Mouse (Mus musculus): ENCODE results near the gene Cdiptos.

Gene Cdiptos

GRCm38 (mm10) chr7:126949793-126950646 is 25.9 kb downstream of the Cdiptos start, which contains the start of gene Sez6l2:
Sez6l2 (plus strand) TSS chr7:126950563.
- in situ Hi-C loops (cut with MboI; ENCODE audit: unreplicated experiment in 2 of 2) = loop anchor here (10.0 to 25.0 kb wide), 3 partner anchors 55 to 125 kb away; partner anchors contain the start of genes 4930451I11Rik (in 1 of the 2) and Doc2a (in 1 of the 2)

GRCm38 (mm10) chr7:126949403-126949792 is 26.5 kb downstream of the Cdiptos start, which contains the start of gene Asphd1:
Asphd1 (minus strand) TSS chr7:126949582.
- in situ Hi-C loops (cut with MboI; ENCODE audit: unreplicated experiment in 2 of 2) = loop anchor here in 1 of 2 experiments (10.0 kb wide), 1 partner anchor 125 kb away; no protein-coding TSS in a partner anchor

- in situ Hi-C loops (cut with MboI; ENCODE audit: unreplicated experiment in 2 of 2) = loop anchor here in 1 of 2 experiments (10.0 kb wide), 1 partner anchor 124 kb away; no protein-coding TSS in a partner anchor
Observed at GRCm38 (mm10) chr7:126948626-126949025, 27.3 kb downstream of the Cdiptos start.

GRCm38 (mm10) chr7:126946530-126946929 is 29.4 kb downstream of the Cdiptos start:
- in situ Hi-C loops (cut with MboI; ENCODE audit: unreplicated experiment in 2 of 2) = loop anchor here in 1 of 2 experiments (10.0 kb wide), 1 partner anchor 122 kb away; no protein-coding TSS in a partner anchor

GRCm38 (mm10) chr7:126941801-126942200 is 34.1 kb downstream of the Cdiptos start:
- in situ Hi-C loops (cut with MboI; ENCODE audit: unreplicated experiment in 2 of 2) = loop anchor here in 1 of 2 experiments (10.0 kb wide), 1 partner anchor 117 kb away; no protein-coding TSS in a partner anchor

- in situ Hi-C loops (cut with MboI; ENCODE audit: unreplicated experiment in 2 of 2) = loop anchor here in 1 of 2 experiments (10.0 kb wide), 1 partner anchor 116 kb away; no protein-coding TSS in a partner anchor
Observed at GRCm38 (mm10) chr7:126941171-126941570, 34.7 kb downstream of the Cdiptos start.

GRCm38 (mm10) chr7:126932652-126933051 is 43.2 kb downstream of the Cdiptos start:
- in situ Hi-C loops (cut with MboI; ENCODE audit: unreplicated experiment in 2 of 2) = no loop called here

GRCm38 (mm10) chr7:126929046-126929445 is 46.9 kb downstream of the Cdiptos start:
- in situ Hi-C loops (cut with MboI; ENCODE audit: unreplicated experiment in 2 of 2) = no loop called here

GRCm38 (mm10) chr7:126928384-126929037 is 47.4 kb downstream of the Cdiptos start, which contains the start of gene Kctd13:
Kctd13 (plus strand) TSS chr7:126928879.
- in situ Hi-C loops (cut with MboI; ENCODE audit: unreplicated experiment in 2 of 2) = no loop called here

- in situ Hi-C loops (cut with MboI; ENCODE audit: unreplicated experiment in 2 of 2) = no loop called here
Observed at GRCm38 (mm10) chr7:126926299-126926698, 49.6 kb downstream of the Cdiptos start.

GRCm38 (mm10) chr7:126923999-126924398 is 51.9 kb downstream of the Cdiptos start:
- in situ Hi-C loops (cut with MboI; ENCODE audit: unreplicated experiment in 2 of 2) = no loop called here

GRCm38 (mm10) chr7:126922624-126923060 is 53.3 kb downstream of the Cdiptos start, which contains the start of gene Tmem219:
Tmem219 (minus strand) TSS chr7:126922917.
- in situ Hi-C loops (cut with MboI; ENCODE audit: unreplicated experiment in 2 of 2) = no loop called here
